Mouse (Mus musculus) right cerebral cortex, postnatal 14 days (tissue): ENCODE measurements around the gene Cpm.
"Not testable (repeated sequence)": the region's sequence is repeated elsewhere in the genome, so short reads cannot be mapped to it uniquely, and the experiment has no call there.

ENCODE experiments used
- DNase-seq: peaks from one replicate; pipeline ENCODE4 v3.0.0; 2022

The Cpm gene

DNA sequence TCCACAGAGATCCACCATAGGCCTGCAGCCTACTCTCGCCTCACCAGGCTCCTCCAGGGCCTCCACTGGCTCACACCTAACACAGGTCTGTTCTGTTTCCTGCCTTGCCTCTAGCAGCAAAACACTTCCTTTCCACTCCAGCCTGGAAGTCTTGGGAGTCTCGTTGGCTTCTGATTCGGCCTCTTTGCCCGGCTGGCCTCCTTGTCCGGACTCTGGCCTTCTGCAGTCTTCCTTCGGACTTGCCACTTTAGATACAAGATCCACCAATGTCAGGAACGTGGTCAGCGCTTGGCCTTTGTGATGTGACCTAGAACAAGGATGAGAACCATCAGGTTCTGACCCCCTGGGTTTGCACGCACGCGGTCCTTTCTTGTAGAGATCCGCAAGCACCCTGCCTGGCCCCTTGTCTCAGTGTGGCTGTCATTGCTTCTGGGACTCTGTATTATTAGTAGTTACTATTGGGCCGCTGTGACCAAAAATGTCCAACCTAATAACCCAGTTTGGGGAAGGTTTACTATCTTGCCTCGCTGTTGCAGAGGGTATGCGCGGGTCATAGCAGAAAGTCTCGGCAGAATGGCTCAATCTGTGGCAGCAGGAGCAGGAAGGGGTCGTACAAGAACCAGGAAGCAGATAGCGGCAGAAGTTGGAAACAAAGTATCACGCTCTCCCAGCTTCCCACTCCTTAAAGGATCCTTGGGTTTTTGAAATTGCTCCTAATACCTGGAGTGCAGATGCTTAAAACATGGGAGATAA lies 22.1 kb upstream of the Cpm start:
- no peak for DNase-seq

GRCm38 (mm10) chr10:117607804-117608279 lies 21.5 kb upstream of the Cpm start:
- no peak for DNase-seq

DNA sequence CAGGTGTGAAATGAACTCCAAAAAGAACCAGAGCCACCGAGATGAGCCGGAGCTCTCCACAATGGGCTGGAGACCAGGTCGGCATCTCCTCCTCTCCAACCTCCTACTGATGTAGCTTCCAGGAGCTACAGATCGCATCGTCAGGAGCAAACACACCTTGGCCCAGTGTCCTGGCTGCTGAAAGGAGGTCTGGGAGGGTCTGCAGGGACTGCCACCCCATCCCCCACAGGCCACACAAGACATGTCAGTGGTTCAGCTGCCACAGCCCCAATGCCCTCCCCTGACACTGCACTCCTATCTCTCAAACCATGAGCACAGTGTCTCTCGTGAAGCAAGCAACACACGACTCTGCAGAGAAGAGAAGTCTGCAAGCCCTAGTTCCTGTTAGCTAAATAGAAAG lies 20.8 kb upstream of the Cpm start:
- DNase-seq: no peak

DNA sequence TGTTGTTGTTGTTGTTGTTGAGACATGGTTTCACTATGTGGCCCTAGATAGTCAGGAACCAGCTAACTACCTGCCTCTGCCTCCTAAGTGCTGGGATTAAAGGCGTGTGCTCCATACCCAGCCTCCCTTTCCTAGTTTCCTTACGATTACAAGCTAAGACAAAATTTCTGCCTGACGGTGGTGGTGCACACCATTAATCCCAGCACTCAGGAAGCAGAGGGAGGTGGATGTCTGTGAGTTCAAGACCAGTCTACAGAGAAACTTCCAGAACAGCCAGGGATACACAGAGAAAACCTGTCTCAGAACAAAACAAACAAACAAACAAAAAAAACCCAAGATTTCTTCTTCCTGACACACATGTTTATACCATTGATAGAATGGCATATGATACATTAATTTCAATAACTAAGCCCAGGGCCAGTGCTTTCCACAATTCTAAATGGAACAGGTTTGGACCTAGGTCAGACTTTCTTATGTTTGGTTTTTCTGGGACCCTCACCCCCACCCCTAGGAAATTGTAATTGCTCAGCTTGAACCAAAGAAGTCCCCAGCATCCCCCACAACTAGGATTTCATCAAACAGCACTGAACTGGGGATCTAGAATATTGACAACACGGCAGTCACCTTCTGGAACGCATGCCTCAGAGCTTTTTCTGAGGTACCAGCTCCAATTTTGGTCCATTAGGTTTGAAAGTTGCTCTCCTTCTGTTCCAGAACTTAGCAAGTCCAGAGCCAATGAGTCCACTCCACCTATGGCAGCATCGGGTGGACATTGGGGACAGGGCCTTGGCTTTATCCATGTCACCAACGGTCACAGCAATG lies 20.1 kb upstream of the Cpm start:
- no peak for DNase-seq

GRCm38 (mm10) chr10:117609810-117610090 lies 19.6 kb upstream of the Cpm start:
- DNase-seq: no peak

DNA sequence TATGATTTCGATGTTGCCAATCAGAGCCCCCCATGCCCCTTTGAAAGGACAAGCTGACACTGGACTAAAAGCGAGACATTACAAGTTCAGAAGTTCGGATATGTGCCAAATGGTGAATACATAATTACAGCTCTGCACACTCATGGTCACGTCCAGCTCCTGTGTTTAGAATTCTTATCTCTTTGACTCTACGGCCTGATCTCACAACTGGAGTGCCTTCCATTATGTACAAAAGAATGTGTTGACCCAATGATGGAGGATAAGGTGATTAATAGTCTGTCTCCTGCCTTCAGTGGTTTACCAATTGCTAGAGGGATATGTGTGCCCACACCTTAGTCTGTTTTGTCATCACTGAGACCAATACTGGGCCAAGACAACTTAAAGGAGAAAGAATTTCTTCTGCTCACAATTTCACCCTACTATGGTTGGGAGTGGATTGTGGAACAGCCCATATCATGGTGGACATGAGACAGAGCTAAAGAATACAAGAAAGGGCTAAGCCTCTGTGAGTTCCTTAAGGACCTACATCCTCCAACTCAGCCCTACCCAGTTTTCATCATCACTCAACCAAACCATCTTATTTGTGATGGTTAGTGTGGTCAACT lies 19.0 kb upstream of the Cpm start:
- DNase-seq: no peak

DNA sequence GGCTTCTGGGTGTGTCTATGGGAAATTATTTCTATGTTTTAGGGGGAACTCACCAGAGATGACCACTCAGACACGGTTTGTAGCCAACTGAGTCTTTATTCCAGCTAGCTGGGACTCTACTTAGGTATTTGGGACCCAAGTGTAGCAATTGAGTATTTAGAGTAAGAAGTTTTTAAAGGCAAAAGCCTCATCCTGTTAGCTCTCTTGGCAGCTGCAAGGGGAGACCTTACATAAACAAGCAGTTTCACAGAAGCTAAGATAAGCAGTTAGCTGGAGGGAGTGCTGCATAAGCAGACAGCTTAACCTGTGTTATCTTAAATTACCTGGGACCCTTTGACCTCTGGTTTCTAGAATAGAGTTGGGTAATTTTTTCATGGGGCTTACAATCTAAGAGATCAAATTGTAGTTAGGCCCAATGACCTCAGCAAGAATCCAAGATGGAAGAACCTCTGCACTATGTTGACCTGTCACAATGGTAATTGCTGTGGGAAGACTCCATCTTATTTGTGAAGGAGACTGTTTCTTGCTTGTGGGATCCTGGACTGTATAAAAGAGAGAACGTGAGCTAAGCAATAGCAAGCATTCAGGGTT lies 18.4 kb upstream of the Cpm start:
- DNase-seq: no peak

DNA sequence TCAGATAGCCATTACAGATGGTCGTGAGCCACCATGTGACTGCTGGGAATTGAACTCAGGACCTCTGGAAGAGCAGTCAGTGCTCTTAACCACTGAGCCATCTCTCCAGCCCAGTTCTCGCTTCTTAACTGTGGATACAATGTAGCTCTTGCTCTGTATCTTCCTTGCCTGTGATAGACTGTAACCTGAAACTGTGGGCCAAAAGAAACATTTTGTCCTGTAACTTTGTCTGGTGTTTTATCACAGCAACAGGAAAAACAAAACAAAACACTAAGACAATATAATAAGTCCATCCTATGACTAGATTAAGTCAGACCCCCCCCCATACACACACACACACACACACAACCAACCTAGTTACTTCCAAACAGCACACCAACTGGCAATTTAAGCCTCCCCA lies 17.8 kb upstream of the Cpm start:
- no peak for DNase-seq

DNA sequence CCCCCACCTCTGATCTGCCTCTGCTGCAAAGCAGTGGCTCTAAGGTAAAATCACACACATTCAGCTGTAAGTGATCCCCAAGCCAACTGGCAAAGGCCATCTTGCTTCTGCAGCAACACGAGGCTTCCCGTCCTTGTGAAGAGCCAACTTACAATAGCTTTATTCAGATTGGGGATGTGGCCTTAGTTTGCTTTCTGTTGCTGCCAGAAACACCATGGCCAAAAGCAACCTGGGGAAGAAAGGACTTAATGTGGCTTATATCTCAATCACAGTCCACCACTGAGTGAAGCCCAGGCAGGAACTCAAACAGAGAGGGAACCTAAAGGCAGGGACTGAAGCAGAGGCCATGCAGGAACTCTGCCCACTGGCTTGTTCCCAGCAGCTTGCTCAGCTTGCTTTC lies 17.3 kb upstream of the Cpm start:
- DNase-seq: no peak

- DNase-seq: no peak
Measured at GRCm38 (mm10) chr10:117612621-117613584, 16.4 kb upstream of the Cpm start.

GRCm38 (mm10) chr10:117613960-117614359 lies 15.3 kb upstream of the Cpm start:
- no peak for DNase-seq

DNA sequence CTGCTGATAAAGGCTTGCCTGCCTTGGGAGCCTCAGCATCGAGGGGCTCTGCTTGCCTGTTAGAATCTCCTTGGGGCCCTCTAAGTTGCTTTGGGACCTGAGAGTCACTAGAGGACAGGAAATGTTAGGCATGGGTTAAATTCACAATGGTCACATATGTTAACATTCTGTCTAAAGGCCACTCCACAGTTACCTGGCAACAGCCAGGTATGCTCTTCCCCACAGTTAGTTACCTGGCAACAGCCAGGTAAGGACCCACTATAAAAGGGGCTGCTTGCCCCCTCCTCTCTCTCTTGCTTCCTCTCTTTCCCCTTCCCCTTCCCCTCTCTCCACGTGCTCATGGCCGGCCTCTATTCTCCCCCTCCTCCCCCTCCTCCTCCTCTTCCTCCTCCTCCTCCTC lies 14.9 kb upstream of the Cpm start:
- DNase-seq: no peak

DNA sequence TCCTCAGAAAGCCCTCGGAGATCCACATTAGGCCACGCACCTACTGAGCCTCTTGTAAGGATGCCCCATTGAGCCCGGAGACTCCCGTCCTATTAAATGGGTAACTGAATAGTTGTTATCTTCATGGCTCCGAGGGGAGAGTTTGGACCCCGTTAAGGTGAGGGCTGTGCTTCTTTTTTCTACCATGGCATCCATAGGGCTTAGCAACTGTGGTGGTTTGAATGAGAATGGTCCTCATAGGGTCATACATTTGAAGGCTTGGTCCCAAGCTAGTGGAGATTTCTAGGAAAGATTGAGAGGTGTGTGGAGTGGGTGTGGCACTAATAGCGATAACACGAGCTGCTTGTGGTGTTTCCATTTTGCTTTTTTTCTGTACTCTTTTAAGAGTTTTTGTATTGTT lies 14.1 kb upstream of the Cpm start:
- no peak for DNase-seq

GRCm38 (mm10) chr10:117615746-117616145 lies 13.6 kb upstream of the Cpm start:
- no peak for DNase-seq

DNA sequence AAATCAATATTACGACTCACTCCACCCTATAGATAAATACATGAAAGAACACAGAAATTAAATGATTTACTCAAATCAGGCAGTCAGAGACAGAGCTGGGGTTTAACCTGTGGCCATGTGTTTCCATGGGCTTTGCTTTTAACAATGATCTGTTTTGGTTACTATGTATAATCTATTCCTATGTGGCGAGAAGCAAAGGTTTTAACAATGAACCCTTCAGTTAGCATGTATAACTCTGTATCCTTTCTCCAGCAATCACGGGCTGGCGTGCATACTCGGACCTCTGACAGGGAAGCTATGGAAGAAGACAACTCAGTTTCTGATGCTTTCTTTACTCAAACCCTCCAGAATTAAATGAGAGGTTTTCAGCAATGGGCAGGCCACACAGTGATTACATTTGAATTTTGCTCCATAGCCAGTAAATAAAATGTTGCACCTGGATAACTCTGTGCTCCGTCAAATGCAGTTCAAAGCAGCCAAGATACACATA lies 13.1 kb upstream of the Cpm start:
- no peak for DNase-seq

GRCm38 (mm10) chr10:117616765-117617164 lies 12.5 kb upstream of the Cpm start:
- DNase-seq: not testable (repeated sequence)

DNA sequence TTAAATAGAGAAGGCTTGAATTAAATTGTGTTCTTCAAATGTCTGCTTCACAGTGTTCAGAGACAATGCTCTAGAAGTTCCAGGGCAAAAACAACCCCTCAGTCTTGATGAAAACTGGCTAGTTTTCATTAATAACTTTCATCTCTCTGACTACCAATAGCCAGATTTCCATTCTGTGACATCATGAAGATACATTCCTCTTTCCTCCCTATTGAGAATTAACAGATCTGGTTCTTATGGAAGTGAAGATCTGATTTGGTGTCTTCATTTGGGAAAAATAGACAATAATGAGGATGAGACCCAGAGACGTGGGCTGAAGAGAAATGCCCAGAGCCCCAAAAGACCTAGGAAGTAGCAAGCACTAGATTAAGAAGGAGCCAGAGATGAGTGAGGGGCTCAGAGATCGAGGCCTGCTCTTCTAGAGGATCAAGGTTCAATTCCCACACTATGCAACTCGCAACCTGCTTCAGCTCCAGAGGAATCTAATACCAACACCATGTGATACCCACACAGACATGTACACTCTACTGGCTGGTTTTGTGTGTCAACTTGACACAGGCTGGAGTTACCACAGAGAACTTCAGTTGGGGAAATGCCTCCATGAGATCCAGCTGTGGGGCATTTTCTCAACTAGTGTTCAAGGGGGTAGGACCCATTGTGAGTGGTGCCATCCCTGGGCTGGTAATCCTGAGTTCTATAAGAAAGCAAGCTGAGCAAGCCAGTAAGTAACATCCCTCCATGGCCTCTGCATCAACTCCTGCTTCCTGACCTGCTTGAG lies 11.5 kb upstream of the Cpm start:
- DNase-seq: no peak

- DNase-seq: no peak
Measured at GRCm38 (mm10) chr10:117619041-117619861, 10.0 kb upstream of the Cpm start.

- DNase-seq: no peak
Measured at GRCm38 (mm10) chr10:117619862-117620179, 9.5 kb upstream of the Cpm start.

DNA sequence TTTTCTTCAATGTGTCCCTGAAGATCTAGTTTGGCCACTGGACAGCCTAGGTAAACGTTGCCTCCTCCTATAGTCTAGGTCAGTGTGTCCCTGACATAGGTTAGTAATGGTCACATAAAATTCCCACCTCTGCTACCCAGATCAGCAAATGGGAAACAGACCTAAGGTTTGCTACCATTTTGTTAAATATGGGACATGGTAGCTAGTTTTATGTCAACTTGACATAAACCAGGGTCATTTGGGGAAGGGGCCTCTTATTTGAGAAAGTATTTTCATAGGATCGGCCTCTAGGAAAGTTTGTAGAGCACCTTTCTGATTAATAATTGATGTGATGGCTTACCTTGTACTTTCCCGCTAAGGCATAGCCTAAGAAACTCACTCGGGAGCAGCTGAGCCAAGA lies 8.8 kb upstream of the Cpm start:
- DNase-seq: no peak
